Mouse (Mus musculus): ENCODE measurements around the gene Hyal3.
A peak's percentile ranks its signal among the peaks of the same experiment; 100 is the strongest.
"Not testable (repeated sequence)": the region's sequence is repeated elsewhere in the genome, so short reads cannot be mapped to it uniquely, and the experiment has no call there.

The Hyal3 gene

DNA sequence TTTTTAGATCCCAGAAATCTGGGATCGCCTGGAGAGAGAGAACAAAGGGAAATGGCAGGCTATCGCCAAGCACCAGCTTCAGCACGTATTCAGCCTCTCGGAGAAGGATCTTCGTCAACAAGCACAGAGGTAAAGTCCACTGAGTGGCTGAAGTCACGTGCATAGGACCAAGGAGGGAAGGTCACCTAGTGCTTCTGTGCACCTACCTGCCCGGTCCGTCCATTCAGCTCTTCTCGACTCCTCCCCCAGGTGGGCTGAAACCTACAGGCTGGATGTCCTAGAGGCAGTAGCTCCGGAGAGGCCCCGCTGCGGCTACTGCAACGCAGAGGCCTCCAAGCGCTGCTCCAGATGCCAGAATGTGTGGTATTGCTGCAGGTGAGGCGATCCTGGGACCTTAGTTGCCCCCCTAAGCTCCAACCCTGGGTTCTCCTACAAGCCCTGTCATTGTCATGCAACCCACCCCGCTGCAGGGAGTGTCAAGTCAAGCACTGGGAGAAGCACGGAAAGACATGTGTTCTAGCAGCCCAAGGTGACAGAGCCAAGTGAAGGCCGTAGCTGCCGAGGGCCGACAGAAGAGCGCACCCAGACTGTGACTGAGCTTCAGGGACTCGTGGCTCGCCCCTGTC, 30.0 kb upstream of the Hyal3 start:
- no peak for DNase-seq (ENCODE audit: low read depth, low spot score)

DNA sequence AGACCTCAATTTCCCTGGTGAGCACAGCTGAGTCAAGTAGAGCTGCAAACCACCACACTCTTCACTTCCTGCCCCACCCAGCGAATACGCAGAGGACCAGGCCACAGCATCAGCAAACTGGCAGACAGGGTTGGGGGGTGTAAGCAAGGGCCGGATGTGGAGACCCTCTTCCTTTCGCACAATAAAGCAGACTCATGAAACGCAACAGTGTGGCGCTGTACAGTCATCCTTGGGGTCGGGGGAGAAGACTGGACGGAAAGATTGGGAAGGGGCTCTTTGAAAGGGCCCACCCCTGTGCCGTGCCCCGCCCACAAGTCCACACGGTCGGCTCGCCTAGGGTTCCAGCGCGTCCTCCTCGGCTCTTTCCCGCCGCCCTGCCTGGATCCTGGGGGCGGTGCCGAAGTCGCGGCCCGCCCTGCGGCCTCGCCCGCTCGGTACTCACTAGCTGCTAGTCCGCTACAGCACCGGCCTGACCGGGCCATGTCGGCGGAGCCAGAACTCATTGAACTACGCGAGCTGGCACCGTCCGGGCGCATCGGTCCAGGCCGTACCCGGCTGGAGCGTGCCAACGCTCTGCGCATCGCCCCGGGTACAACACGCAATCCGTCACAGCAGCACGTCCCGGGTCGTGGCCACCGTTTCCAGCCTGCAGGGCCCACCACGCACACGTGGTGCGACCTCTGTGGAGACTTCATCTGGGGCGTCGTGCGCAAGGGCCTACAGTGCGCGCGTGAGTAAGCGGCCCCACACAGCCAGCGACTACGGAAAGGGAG, 29.3 kb upstream of the Hyal3 start, which contains the start of gene Rassf1:
TSS of gene Rassf1 (plus strand) at position 439 of the 773 bp plus-strand sequence.
- peak; percentile 73 for DNase-seq (ENCODE audit: low read depth, low spot score)

DNA sequence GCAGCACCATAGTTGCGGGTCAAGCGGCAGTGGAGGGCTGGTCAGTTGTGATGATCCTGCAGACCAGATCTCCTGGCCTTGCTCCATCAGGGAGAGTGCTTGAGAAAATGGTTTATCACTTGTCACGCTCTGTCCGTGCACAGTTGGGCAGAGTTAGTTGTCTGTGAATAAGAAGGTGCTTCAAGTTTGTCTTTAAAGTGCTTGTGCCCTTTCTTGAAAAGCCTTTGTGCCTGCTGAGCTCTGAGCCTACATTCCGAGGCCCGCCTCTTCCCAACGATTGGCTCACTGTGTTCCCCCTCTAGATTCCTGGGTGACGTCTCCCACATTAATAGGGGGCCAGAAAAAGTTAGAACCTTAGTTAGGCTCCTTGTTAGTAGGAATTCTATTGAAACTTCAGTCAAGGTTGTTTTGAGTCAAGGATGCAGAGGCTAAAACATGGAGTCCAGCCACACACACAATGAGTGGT, 28.7 kb upstream of the Hyal3 start:
- DNase-seq (ENCODE audit: low read depth, low spot score) = peak; percentile 58

DNA sequence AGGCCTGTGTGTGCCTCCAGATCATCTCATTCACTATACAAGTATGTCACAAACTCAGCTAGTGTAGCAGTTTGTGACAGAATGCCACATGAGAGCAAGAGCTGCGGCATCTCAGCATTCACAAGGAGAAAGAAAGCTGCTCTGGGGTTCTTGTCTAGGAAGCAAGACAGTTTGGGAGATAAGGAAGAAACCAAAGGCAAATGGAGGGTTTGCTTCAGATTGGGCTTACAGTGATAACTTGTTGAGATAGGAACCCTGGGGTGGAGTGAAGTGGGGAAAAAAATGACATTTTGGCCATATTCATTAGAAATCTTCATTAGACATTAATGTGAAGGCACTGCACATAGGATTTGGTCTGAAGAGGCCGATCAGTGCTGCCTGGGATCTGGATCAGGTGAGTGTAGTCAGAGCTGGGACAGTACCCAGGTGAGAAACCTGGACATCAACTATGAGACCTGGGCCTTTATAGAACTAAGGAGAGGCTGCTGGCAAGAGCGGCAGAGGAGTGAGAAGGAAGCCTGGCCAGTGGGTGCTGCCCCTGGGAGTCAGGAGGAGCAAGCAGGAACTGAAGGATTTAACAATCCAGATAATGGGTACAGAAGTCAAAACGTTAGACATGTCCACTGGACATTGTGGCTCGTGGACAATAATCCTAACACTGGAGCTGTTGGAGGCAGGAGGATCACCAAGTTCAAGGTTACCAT, 27.8 kb upstream of the Hyal3 start:
- DNase-seq (ENCODE audit: low read depth, low spot score) = no peak

DNA sequence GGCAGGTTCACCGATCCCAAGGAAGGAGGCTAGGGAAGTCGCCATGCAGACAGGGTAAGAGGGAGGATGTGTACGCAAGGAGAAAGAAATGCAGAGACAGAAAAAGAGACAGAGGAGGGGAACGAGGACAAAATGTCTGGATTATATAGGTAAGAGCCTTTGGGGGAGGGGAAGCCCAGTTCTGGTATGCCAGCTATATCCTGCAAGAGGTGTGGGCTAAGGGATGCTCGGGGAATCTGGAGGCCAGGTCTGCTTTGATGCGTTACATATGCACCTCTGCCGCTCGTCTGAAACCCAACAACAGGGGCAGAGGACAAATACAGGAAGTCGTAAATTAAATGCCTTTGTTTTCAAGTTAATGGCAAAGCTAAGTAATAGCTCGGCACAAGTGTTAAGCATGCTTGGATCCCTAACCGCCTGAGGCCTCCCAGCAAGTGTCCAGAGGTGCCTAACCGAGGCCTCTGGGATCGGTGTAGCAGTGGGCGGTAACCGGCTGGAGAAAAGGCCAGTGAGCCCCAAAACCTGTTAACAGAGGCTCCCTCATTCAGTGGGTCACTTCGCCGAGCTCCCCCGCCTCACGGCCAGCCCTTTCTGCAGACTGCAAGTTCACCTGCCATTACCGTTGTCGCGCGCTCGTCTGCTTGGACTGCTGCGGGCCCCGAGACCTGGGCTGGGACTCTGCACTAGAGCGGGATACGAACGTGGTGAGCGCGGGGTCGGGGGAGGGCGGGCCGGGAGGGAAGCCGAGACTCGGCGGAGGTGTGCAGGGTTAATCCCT, 26.9 kb upstream of the Hyal3 start:
- DNase-seq (ENCODE audit: low read depth, low spot score) = no peak

DNA sequence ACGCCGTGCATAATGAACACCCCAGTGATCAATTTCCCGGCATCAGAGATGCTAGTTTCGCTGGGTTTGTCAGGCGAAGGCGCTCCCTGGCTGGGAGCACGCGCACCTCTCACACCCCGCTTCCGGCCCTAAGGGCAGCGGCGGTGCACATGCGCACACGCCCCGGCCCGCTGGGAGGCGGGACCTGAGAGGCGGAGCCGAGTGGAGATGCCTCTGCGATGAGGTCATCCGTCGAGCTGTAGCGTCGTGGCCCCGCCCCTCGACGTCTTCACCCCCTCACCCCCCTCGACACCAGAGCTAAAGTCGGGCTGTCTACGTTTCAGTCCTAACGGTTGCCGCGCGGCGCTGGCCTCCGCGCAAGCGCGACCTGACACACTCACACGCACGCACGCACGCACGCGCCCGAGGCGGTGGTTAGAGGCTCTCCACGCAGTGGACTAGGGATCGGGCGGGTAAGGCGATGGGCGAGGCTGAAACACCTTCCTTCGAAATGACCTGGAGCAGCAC, 26.2 kb upstream of the Hyal3 start:
- peak; percentile 96 for DNase-seq (ENCODE audit: low read depth, low spot score)

DNA sequence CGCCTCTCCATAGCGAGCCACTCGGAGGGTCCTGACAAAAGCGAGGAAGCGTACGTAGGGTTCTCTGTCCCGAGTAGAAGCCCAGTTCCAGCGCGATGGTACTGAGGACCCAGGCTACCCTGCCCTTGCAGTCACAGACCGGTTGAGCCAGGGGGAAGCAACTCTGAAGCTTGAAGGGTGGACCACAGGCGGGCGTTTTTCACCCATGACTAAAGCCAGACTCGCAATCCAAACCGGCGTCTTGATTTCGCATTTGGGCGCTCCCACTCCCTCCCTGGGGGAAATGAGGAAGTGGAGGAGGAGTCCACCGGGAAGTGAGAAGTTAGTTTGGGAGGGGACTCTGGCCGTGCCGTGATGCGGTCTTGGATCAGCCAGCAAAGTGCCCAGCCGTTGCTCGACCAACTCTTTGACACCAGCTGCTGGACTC, 25.6 kb upstream of the Hyal3 start:
- peak; percentile 79 for DNase-seq (ENCODE audit: low read depth, low spot score)

DNA sequence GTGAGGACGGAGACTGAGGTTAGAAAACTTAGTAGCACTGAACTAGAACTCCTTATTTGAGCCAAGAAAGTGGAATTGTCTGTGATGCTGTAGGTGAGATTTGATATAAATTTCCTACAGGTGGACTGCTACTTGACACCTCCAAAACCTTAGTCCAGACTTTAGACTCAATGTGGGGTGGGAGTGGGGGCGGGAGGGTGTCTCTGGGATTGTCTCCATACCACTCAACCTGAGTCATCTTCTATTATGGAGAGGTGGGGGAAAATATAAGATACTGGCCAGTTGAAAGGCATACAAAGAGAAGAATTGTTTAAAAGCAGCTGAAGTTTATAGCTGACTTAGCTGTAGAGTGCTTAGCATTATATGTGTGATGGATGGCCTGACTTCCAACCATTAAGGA, 24.9 kb upstream of the Hyal3 start:
- peak; percentile 64 for DNase-seq (ENCODE audit: low read depth, low spot score)

DNA sequence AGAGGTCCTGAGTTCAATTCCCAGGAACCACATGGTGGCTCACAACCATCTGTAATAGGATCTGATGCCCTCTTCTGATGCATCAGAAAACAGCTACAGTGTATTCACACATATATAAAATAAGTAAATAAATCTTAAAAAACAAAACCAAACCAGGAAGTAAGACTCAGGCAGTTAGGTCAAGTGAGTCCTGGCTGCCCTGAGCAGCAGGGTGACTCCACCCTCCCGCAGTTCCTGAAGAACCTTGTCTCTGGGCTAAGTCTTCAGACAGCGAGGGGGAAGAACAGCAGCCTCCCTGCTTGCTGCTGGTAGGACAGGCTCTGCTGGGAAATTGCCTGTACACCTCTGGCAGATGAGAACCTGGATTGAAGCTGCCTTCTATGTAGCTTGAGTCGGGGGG, 24.3 kb upstream of the Hyal3 start:
- no peak for DNase-seq (ENCODE audit: low read depth, low spot score)

DNA sequence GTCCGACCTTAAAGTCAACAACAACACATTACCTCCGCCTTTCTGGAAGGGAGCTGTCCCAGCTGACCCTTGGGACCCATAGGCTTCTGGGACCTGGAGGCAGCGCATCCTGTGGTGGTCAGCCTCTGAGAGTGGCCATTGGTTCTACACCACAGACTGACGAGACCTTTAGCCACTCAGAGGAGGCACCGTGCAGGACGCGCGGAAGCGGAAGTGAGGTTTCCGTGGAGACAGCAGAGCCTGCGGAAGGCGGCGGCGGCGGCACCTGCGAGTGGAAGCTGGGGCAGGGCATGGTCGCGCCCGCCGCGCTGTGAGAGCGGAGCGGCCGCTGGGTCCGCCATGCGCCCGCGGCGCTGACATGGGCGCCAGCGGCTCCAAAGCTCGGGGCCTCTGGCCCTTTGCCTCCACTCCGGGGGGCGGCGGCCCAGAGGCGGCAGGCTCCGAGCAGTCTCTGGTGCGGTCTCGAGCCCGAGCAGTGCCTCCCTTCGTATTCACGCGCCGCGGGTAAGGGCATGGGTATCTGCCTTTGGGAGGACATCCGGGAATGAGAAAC, 17.5 kb upstream of the Hyal3 start, which contains the start of gene Tusc2:
TSS of gene Tusc2 (plus strand) at position 227 of the 553 bp plus-strand sequence.
- DNase-seq (ENCODE audit: low read depth, low spot score) = peak; percentile 96

DNA sequence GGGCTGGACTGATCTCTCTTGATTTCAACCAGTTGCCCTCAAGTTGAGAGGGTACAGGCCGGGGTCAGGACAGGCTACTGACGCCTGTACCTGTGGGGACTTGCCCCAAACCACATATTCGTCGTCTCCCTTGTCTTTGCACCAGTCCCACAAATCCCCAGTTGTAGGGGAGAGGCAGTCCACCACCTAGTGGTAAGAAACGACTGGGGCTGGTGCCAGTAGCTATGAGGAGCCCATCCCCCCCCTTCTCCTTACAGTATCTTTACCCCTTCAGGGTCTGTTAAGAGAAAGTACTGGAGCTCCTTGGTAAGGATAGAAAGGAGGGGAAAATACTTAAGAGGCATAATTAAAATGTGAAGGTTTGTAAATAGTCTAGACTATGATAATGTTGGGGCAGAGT, 15.1 kb upstream of the Hyal3 start:
- DNase-seq (ENCODE audit: low read depth, low spot score) = not testable (repeated sequence)

DNA sequence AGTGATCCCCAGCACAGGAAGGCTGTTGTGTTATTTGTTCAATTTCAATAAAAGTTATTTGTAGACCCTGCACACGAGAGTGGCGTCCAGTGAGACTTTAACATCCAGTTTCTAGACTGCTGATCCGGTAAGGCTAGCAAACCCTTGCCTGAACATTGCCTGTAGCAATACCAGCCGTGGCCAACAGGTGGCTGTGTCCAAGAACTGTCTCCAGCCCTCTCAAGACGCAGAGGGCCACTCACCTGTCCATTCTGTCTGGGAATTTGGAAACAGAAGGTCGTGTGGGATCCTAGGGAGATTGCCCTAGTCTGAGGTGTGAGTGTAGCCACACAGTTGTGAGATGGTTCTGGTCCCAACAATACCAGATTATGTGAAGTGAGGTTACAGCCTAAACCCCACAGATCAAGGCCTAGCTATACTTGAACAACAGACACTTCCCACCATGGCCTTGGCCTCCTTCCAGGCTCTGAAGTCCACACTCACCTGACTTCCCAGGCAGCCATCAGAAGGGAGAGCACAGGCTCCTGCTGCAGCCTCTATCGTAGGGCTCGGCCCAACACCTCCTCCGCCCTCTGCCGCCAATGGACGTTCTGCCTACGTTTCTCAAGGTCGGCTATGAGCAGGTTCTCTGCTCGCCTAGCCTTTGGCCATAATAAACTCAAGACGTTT, 14.4 kb upstream of the Hyal3 start:
- DNase-seq (ENCODE audit: low read depth, low spot score) = peak; percentile 83

DNA sequence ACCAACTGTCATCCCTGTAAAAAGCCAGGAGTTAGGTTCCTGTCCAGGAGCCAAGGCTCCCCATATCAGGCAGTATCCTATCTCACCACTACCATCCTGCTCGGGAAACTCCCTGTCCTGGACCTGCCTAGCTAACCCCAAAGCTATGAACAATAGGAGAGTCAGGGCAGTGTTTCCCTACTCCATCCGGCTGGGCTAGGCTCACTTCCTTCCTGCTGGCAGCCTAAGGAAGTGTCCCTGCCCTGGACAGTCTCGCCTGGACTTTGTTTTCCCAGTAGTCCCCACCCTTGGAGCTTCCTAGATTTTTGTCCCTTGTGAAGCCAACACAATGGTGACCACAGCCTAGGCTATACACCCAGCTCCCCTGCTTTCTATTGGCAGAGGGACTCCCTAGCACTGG, 13.8 kb upstream of the Hyal3 start:
- no peak for DNase-seq (ENCODE audit: low read depth, low spot score)

DNA sequence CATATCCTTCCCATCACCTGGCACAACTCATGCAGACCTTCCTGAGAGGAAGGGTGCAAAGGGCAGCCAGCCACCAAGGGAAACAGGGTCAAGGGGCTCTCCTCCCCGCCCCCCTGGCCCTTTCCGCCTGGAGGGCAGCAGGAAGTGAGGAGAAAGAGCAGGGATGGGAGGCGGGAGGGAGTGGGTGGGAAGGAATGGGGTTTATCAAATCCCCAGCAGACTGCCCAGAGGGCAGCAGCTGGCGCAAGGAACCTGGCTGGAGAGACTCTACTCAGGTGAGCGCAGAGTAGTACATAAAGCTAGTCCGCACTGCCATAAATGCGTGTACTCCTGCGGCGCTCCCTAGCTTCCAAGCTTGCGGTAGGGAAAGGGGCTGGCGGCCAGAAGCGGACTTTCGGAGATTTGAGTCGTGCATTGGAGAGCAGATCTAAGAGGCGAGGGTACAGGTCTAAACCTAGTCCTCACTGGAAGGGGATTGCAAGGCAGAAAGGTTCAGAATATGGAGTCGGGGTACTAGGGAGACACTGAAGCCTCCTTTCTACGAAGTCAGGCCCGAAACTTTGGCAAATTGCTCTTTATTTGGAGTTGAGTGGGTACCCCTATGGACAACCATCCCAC, 12.8 kb upstream of the Hyal3 start, which contains the start of gene Hyal2:
TSS of gene Hyal2 (plus strand) at position 244 of the 618 bp plus-strand sequence.
- DNase-seq (ENCODE audit: low read depth, low spot score) = no peak

DNA sequence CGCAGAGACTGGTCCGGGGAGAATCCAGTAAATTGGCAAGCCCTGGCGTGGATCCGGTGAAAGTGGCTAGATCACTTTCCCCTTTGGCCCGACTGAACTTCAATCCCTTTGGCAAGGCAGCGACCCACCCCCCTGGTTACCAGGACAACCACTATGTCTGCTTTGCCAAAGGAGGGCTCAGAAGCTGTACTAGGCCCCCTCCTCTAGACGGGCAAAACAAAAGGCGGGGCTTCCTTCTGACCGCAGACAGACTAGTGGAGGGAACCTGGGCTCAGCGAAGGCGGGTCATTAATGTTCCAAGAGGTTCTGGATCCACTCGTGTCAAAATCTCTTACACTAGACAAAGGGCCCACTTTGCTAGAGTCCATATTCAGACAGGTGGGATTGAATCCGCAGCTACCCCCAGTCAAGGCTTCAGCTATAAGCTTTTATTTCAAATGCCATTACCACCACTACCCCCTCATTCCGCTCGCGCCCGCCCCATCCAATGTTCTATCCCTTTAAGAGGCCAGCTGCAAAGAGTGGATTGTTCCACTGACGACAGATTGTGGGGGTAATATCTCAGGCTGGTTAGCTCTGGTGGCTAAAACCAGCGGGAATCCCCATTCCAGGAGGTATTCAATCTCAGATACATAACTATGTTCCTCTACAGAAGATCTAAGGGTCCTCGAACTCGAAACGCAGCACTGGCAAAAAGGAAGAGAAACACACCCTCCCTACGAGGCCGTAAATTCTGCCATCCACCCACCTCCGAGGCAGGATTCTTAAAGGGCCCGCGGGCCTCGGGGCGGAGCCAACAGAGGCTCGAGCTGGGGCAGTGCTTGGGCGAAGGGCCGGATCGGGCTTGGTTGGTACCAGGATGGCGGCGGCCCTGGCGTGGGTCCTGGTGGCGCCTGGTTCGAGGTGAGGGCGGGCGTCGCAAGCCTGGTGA, 12.0 kb upstream of the Hyal3 start:
- DNase-seq (ENCODE audit: low read depth, low spot score) = peak; percentile 86

DNA sequence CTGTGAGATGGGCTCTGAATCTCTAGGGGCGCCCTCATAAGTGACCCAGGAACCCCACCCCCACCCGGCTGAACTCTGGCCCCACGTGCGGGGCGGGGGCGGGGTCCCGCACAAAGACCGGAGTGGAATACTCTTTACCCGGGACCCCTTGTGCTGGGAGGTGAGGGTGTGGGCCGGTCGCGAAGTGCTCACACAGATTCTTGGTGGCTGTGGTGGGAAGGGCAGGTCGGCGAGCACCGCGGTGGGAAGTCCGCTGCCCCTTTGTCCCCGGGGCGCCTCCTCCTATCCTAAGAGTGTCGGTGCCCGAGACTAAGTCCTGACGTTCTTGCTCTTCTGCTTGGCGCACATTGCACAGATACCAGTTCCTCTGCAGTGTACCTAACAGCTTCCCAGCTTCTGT, 11.3 kb upstream of the Hyal3 start:
- DNase-seq (ENCODE audit: low read depth, low spot score) = no peak

DNA sequence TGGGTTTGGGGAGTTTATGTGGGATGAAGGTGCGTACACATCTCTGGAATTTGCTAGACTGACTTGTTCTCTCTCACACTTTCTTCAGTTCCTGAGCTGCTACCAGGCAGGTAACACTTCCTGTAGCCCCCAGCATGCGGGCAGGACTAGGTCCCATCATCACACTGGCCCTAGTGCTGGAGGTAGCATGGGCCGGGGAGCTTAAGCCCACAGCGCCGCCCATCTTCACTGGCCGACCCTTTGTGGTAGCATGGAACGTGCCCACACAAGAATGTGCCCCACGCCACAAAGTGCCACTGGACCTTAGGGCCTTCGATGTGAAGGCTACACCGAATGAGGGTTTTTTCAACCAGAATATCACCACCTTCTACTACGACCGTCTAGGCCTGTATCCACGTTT, 10.6 kb upstream of the Hyal3 start:
- DNase-seq (ENCODE audit: low read depth, low spot score) = no peak

DNA sequence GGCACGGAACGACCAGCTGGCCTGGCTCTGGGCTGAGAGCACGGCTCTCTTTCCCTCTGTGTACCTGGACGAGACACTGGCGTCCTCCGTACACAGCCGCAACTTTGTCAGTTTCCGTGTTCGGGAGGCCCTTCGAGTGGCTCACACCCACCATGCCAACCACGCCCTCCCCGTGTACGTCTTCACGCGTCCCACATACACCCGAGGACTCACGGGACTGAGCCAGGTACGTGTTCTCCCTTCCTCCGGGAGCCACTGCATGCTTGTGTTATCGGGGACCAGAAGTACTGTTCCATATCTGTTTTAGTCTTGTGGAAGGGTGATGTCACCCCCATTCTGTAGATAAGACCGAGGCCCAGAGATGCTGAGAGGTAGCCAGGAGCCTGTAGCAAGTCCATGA, 9.8 kb upstream of the Hyal3 start:
- no peak for DNase-seq (ENCODE audit: low read depth, low spot score)

Data from 3T3-L1 (cell line).